Mouse (Mus musculus) embryonic facial prominence, embryonic 15.5 days (tissue): ENCODE data around the gene Aox3. TPM values are rescaled to one million over a fixed set of nuclear protein-coding genes. Genes with fewer than 3 reads are reported as not detected.

ENCODE experiments used
- ATAC-seq: fragments of 200-750 bp; cut with Nextera tagmentation; 2 replicates; pipeline ENCODE4 v1.8.0; 2017; ENCODE audit warnings: low read depth, moderate TSS enrichment; ENCODE audit not compliant: insufficient number of reproducible peaks, low FRiP score, low TSS enrichment
- H3K27ac ChIP-seq: fragments of 300-500 bp; sonication (generic); replicated peaks from 2 replicates; pipeline ENCODE4 v1.5.1; 2015; ENCODE audit warnings: mild to moderate bottlenecking, inconsistent platforms
- H3K27me3 ChIP-seq: fragments of 300-500 bp; sonication (generic); 2 replicates; pipeline ENCODE4 v1.6.1; 2015; ENCODE audit warnings: inconsistent platforms
- H3K36me3 ChIP-seq: fragments of 300-500 bp; sonication (generic); 2 replicates; pipeline ENCODE4 v1.6.1; 2015; ENCODE audit warnings: mild to moderate bottlenecking, inconsistent platforms
- H3K4me1 ChIP-seq: fragments of 300-500 bp; sonication (generic); 2 replicates; pipeline ENCODE4 v1.6.1; 2015; ENCODE audit warnings: inconsistent platforms
- H3K4me2 ChIP-seq: fragments of 300-500 bp; sonication (generic); replicated peaks from 2 replicates; pipeline ENCODE4 v1.6.1; 2015; ENCODE audit warnings: mild to moderate bottlenecking, inconsistent platforms
- H3K4me3 ChIP-seq: fragments of 300-500 bp; sonication (generic); replicated peaks from 2 replicates; pipeline ENCODE4 v1.5.1; 2015; ENCODE audit warnings: mild to moderate bottlenecking, inconsistent platforms
- H3K9ac ChIP-seq: fragments of 300-500 bp; sonication (generic); 2 replicates; pipeline ENCODE4 v1.6.1; 2015; ENCODE audit warnings: inconsistent platforms
- H3K9me3 ChIP-seq: fragments of 300-500 bp; sonication (generic); replicated peaks from 2 replicates; pipeline ENCODE4 v1.6.1; 2016; ENCODE audit warnings: inconsistent platforms
- WGBS: fragments of 180-500 bp; shearing (Covaris S2); methylation state at CpG from one replicate; pipeline ENCODE4 v1.1.7; 2015; 5-methylcytosine and 5-hydroxymethylcytosine counted together
- polyA plus RNA-seq: library from polyadenylated mRNA; unstranded; fragments of >200 nt; fragmentation: Nextera tagmentation; extraction: Ambion mirVana; gene quantifications from 2 replicates; pipeline ENCODE4 v1.2.1, GENCODE M21; 2015

The Aox3 gene
- polyA plus RNA-seq, 1 experiment from 2014 or later = 3.1 TPM

DNA sequence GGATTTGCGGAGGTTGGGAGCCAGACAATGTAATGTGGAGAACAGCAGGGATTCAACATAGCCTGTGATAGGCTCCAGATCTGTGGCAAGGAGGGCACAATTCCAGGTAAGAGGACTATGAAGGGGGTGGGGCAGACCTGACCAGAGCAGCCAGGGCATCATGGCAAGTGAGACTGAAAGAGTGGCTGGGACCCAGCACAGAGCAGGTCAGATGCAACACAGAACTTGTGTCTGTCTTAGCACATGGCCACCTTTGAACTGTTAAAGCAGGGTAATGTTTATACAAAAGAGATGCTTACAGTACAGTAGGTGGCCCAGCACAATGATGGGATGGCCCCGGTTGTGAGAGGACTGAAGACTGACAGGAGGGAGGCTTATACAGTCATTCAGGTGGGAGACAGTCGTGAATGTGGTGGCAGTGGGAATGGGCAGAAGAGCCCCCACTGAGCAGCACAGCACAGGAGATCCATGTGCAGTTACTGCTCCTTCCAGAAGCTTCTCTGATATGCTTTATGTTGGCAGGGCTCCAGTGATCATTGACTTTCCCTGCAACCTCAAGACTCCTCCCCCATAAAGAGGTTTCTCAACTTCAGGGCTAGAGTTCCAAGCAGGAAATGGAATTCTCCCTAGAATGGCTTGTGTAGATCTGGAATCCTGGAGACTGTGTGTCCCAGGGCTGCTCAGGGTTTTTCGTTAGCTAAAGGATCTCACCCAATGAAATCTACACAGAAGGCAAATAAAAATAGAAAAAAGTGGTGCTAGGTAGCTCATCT, 124.8 kb downstream of the Aox3 start:
- WGBS = 72% methylated on average over 4 of the region's 4 CpGs
- Histone ChIP-seq H3K27me3 (no peaks in the 10 kb centered on the region), H3K4me2 (no peak overlapping the region), H3K4me3 (no peak overlapping the region), H3K36me3 (no peaks in the 10 kb centered on the region), H3K4me1 (no peaks in the 10 kb centered on the region), H3K27ac (no peak overlapping the region), H3K9me3 (no peaks in the 10 kb centered on the region), H3K9ac (no peak overlapping the region)
- no peak for ATAC-seq

DNA sequence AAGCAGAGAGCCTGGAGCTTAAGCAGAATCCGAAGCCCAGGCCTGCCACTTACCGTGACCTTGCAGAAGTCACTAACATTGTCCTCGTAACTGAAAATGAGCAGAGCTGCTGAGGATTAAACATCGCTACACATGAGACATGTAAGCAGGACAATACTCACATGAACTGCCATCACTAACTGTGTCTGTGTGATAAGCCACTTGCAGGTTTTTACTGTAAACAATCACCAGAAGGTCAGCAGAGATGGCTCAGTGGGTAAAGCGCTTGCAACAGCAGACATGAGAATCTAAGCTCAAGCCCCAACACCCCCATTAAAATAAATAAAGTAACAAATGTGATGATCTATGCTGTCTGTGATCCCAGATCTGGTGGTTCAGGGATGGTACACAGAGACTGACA, 125.5 kb downstream of the Aox3 start:
- Histone ChIP-seq H3K9me3 (no peaks in the 10 kb centered on the region), H3K36me3 (no peaks in the 10 kb centered on the region), H3K27ac (no peak overlapping the region), H3K4me3 (no peak overlapping the region), H3K4me1 (no peaks in the 10 kb centered on the region), H3K9ac (no peak overlapping the region), H3K27me3 (no peaks in the 10 kb centered on the region), H3K4me2 (no peak overlapping the region)
- WGBS = 65% methylated on average over 5 of the region's 5 CpGs
- no peak for ATAC-seq

DNA sequence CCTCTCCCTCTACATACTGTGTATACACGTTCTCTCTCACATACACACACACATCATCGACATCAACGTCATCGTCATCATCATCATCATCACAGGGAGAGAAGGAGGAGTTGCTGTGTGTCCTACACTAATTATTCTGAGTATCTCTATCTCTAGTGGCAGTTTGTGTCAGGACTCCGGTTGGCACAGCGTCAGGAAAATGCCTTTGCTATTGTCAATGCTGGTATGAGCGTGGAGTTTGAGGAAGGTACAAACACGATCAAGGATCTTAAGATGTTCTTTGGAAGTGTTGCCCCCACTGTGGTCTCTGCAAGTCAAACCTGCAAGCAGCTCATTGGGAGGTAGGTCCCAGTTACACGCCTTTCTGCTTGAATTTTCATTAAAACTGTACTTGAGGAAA, 126.0 kb downstream of the Aox3 start:
- Histone ChIP-seq H3K27ac (no peak overlapping the region), H3K27me3 (no peaks in the 10 kb centered on the region), H3K4me3 (no peak overlapping the region), H3K9ac (no peak overlapping the region), H3K9me3 (no peaks in the 10 kb centered on the region), H3K4me2 (no peak overlapping the region), H3K4me1 (no peaks in the 10 kb centered on the region), H3K36me3 (no peaks in the 10 kb centered on the region)
- no peak for ATAC-seq
- 91% methylated on average over 9 of the region's 9 CpGs for WGBS

DNA sequence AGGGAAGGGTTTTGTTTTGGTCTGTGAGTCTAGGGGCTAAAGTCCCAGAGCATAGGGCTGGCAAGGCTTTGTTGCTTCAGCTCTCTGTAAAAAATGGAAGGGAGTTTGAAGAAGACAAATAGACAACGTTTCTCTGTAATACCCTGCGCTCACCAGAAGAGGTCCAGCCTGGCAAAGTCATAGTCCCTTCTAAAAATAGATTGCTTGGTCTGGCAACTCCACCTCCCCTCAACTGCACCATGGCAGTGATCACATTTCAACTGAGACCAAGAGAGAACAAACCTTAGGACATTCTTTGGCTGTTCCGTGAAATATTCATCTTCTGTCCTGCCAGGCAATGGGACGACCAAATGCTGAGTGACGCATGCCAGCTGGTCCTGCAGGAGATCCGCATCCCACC, 127.4 kb downstream of the Aox3 start:
- no peak overlapping the region for H3K9ac ChIP-seq
- H3K9me3 ChIP-seq = no peaks in the 10 kb centered on the region
- H3K36me3 ChIP-seq = no peaks in the 10 kb centered on the region
- no peak overlapping the region for H3K4me3 ChIP-seq
- H3K4me1 ChIP-seq = no peaks in the 10 kb centered on the region
- H3K27me3 ChIP-seq = no peaks in the 10 kb centered on the region
- no peak for ATAC-seq
- no peak overlapping the region for H3K4me2 ChIP-seq
- whole genome bisulfite sequencing = 59% methylated on average over 6 of the region's 6 CpGs
- no peak overlapping the region for H3K27ac ChIP-seq

DNA sequence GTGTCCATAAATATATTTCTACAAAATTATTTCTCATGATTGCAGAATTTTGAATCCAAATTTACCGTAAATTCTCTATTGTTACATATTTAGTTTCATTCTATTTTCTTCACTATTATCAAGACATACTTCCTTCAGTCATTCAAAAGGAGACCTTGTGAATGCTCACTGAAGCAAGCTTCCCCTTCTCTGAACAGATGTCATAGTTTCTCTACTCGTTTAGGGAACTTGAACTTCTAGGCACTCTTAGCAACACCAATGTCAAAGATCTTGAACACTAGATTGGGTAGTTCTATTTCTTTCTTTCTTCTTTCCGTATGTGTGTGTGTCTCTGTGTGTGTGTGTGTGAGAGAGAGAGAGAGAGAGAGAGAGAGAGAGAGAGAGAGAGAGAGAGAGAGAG, 131.6 kb downstream of the Aox3 start:
- Histone ChIP-seq H3K36me3 (no peaks in the 10 kb centered on the region), H3K4me2 (no peak overlapping the region), H3K27ac (no peak overlapping the region), H3K9me3 (no peaks in the 10 kb centered on the region), H3K4me1 (no peaks in the 10 kb centered on the region), H3K27me3 (no peaks in the 10 kb centered on the region), H3K9ac (no peak overlapping the region), H3K4me3 (no peak overlapping the region)
- 73% methylated on average over 3 of the region's 3 CpGs for WGBS
- ATAC-seq = no peak

DNA sequence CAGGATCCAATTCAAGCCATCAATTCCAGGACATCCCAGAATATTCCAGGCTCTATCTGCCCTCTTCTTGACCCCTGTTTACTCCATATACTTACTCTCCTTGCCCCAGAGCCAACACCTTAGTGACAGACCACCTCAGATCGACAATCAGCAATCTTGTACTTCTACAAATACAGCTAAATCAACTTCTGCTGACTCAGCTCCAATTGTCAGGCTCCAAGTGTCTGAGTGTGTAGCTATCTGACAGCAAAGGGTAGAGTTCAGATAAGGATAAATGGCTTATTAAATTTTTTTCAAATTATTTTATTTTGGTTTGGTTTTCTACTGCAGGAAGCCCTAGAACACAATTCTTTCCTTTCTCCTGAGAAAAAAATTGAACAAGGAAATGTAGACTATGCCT, 135.6 kb downstream of the Aox3 start:
- Histone ChIP-seq H3K9ac (no peak overlapping the region), H3K4me3 (no peak overlapping the region), H3K9me3 (no peaks in the 10 kb centered on the region), H3K4me2 (no peak overlapping the region), H3K27ac (no peak overlapping the region), H3K4me1 (no peaks in the 10 kb centered on the region), H3K27me3 (no peaks in the 10 kb centered on the region), H3K36me3 (no peaks in the 10 kb centered on the region)
- WGBS = 57% methylated on average over 1 of the region's 1 CpGs
- ATAC-seq = no peak

Other genes with a start within 250 kb of the Aox3 start
- gene Sgo2a, start 117.2 kb upstream of the Aox3 start, polyA plus RNA-seq = 12.5 and 14.8 TPM in 2 replicates
- 20.4 and 21.6 TPM in 2 replicates for gene Kctd18, start 94.2 kb upstream of the Aox3 start, polyA plus RNA-seq
- 0.34 and 0.47 TPM in 2 replicates for gene Aox1, start 83.2 kb upstream of the Aox3 start, polyA plus RNA-seq
- 26.1 and 30.0 TPM in 2 replicates for gene Aox4, start 97.3 kb downstream of the Aox3 start, polyA plus RNA-seq
- 1.4 and 2.9 TPM in 2 replicates for gene Aox2, start 165.2 kb downstream of the Aox3 start, polyA plus RNA-seq